Mouse (Mus musculus) hindbrain, embryonic 15.5 days (tissue): Measurements from ENCODE around the gene Stard8. TPM values are rescaled to one million over a fixed set of nuclear protein-coding genes. Genes with fewer than 3 reads are reported as not detected.

Source experiments
- ATAC-seq: fragments of 200-750 bp; cut with Nextera tagmentation; 2 replicates; pipeline ENCODE4 v1.8.0; 2017; ENCODE audit warnings: low read depth, moderate number of reproducible peaks, moderate TSS enrichment; ENCODE audit not compliant: low FRiP score
- H3K27ac ChIP-seq: fragments of 300-500 bp; sonication (generic); replicated peaks from 2 replicates; pipeline ENCODE4 v1.5.1; 2015; ENCODE audit warnings: mild to moderate bottlenecking, inconsistent platforms
- H3K27me3 ChIP-seq: fragments of 300-500 bp; sonication (generic); 2 replicates; pipeline ENCODE4 v1.6.1; 2015; ENCODE audit warnings: control low read depth, inconsistent platforms
- H3K36me3 ChIP-seq: fragments of 300-500 bp; sonication (generic); 2 replicates; pipeline ENCODE4 v1.6.1; 2015; ENCODE audit warnings: control low read depth, inconsistent platforms
- H3K4me1 ChIP-seq: fragments of 300-500 bp; sonication (generic); replicated peaks from 2 replicates; pipeline ENCODE4 v1.6.1; 2015; ENCODE audit warnings: control low read depth, inconsistent platforms
- H3K4me2 ChIP-seq: fragments of 300-500 bp; sonication (generic); 2 replicates; pipeline ENCODE4 v1.6.1; 2015; ENCODE audit warnings: moderate library complexity, mild to moderate bottlenecking, inconsistent platforms
- H3K4me3 ChIP-seq: fragments of 300-500 bp; sonication (generic); 2 replicates; pipeline ENCODE4 v1.5.1; 2015; ENCODE audit warnings: mild to moderate bottlenecking, inconsistent platforms
- H3K9ac ChIP-seq: fragments of 300-500 bp; sonication (generic); 2 replicates; pipeline ENCODE4 v1.6.1; 2015; ENCODE audit warnings: inconsistent platforms
- H3K9me3 ChIP-seq: fragments of 300-500 bp; sonication (generic); 2 replicates; pipeline ENCODE4 v1.6.1; 2016; ENCODE audit warnings: control low read depth, inconsistent platforms
- WGBS: fragments of 180-500 bp; shearing (Covaris S2); methylation state at CpG from one replicate; pipeline ENCODE4 v1.1.7; 2015; 5-methylcytosine and 5-hydroxymethylcytosine counted together
- polyA plus RNA-seq: library from polyadenylated mRNA; unstranded; fragments of >200 nt; fragmentation: Nextera tagmentation; extraction: Ambion mirVana; gene quantifications from 2 replicates; pipeline ENCODE4 v1.2.1, GENCODE M21; 2015

The Stard8 gene
- polyA plus RNA-seq, 1 experiment from 2014 or later, result 5.8 TPM

GRCm38 (mm10) chrX:99048111-99048510, 45.1 kb downstream of the Stard8 start:
- no peak for ATAC-seq
- H3K36me3 ChIP-seq, result no peaks in the 10 kb centered on the region
- 64% methylated on average over 4 of the region's 4 CpGs for WGBS

GRCm38 (mm10) chrX:99049247-99049646, 46.2 kb downstream of the Stard8 start:
- no peak overlapping the region for H3K4me3 ChIP-seq
- no peak for ATAC-seq
- H3K9ac ChIP-seq, result no peak overlapping the region
- peaks cover 1% of the 10 kb centered on the region; the same call in 1 of the 2 replicates for H3K27me3 ChIP-seq
- H3K9me3 ChIP-seq, result no peaks in the 10 kb centered on the region
- H3K4me2 ChIP-seq, result no peak overlapping the region
- H3K27ac ChIP-seq, result no peak overlapping the region
- H3K36me3 ChIP-seq, result no peaks in the 10 kb centered on the region
- H3K4me1 ChIP-seq, result no peaks in the 10 kb centered on the region
- 61% methylated on average over 5 of the region's 5 CpGs for WGBS

More at GRCm38 (mm10) chrX:99048111-99048510, 45.1 kb downstream of the Stard8 start:
- Histone ChIP-seq H3K9ac (no peak overlapping the region), H3K4me3 (no peak overlapping the region), H3K4me2 (no peak overlapping the region), H3K27me3 (peaks cover 13% of the 10 kb centered on the region), H3K4me1 (no peaks in the 10 kb centered on the region), H3K27ac (no peak overlapping the region), H3K9me3 (no peaks in the 10 kb centered on the region)

GRCm38 (mm10) chrX:99050736-99051481, 47.9 kb downstream of the Stard8 start:
- Histone ChIP-seq H3K4me1 (no peaks in the 10 kb centered on the region), H3K4me2 (no peak overlapping the region), H3K36me3 (no peaks in the 10 kb centered on the region), H3K9me3 (no peaks in the 10 kb centered on the region), H3K27ac (no peak overlapping the region), H3K4me3 (no peak overlapping the region), H3K27me3 (no peaks in the 10 kb centered on the region), H3K9ac (no peak overlapping the region)
- no peak for ATAC-seq
- WGBS, result 75% methylated on average over 10 of the region's 10 CpGs

GRCm38 (mm10) chrX:99052255-99052654, 49.2 kb downstream of the Stard8 start:
- 88% methylated on average over 7 of the region's 7 CpGs for WGBS

GRCm38 (mm10) chrX:99054512-99054911, 51.5 kb downstream of the Stard8 start:
- Histone ChIP-seq H3K36me3 (no peaks in the 10 kb centered on the region), H3K9me3 (no peaks in the 10 kb centered on the region), H3K27me3 (no peaks in the 10 kb centered on the region), H3K4me1 (no peaks in the 10 kb centered on the region), H3K9ac (no peak overlapping the region), H3K4me3 (no peak overlapping the region), H3K27ac (no peak overlapping the region), H3K4me2 (no peak overlapping the region)
- WGBS, result 79% methylated on average over 7 of the region's 7 CpGs
- ATAC-seq, result no peak

More at GRCm38 (mm10) chrX:99052255-99052654, 49.2 kb downstream of the Stard8 start:
- H3K4me2 ChIP-seq, result no peak overlapping the region
- no peaks in the 10 kb centered on the region for H3K36me3 ChIP-seq
- H3K27me3 ChIP-seq, result no peaks in the 10 kb centered on the region
- H3K9me3 ChIP-seq, result no peaks in the 10 kb centered on the region
- ATAC-seq, result no peak
- no peak overlapping the region for H3K9ac ChIP-seq
- H3K27ac ChIP-seq, result no peak overlapping the region
- no peak overlapping the region for H3K4me3 ChIP-seq
- no peaks in the 10 kb centered on the region for H3K4me1 ChIP-seq

- Histone ChIP-seq H3K27me3 (no peaks in the 10 kb centered on the region), H3K4me1 (no peaks in the 10 kb centered on the region), H3K9me3 (no peaks in the 10 kb centered on the region), H3K36me3 (no peaks in the 10 kb centered on the region), H3K4me3 (no peak overlapping the region), H3K27ac (no peak overlapping the region), H3K9ac (no peak overlapping the region), H3K4me2 (no peak overlapping the region)
- 72% methylated on average over 6 of the region's 6 CpGs for WGBS
- no peak for ATAC-seq
These were observed 54.9 kb downstream of the Stard8 start for GRCm38 (mm10) chrX:99057772-99058440.

GRCm38 (mm10) chrX:99059119-99059518, 56.1 kb downstream of the Stard8 start:
- H3K36me3 ChIP-seq, result no peaks in the 10 kb centered on the region
- H3K4me2 ChIP-seq, result no peak overlapping the region
- no peak overlapping the region for H3K9ac ChIP-seq
- 57% methylated on average over 4 of the region's 4 CpGs for WGBS
- no peaks in the 10 kb centered on the region for H3K27me3 ChIP-seq
- no peaks in the 10 kb centered on the region for H3K9me3 ChIP-seq
- H3K27ac ChIP-seq, result no peak overlapping the region
- no peaks in the 10 kb centered on the region for H3K4me1 ChIP-seq
- H3K4me3 ChIP-seq, result no peak overlapping the region
- no peak for ATAC-seq

- ATAC-seq, result no peak
- no peak overlapping the region for H3K27ac ChIP-seq
- H3K4me3 ChIP-seq, result no peak overlapping the region
- H3K9ac ChIP-seq, result no peak overlapping the region
- H3K4me2 ChIP-seq, result no peak overlapping the region
- no peaks in the 10 kb centered on the region for H3K27me3 ChIP-seq
- no peaks in the 10 kb centered on the region for H3K4me1 ChIP-seq
- H3K9me3 ChIP-seq, result no peaks in the 10 kb centered on the region
- no peaks in the 10 kb centered on the region for H3K36me3 ChIP-seq
- WGBS, result 93% methylated on average over 9 of the region's 9 CpGs
These were observed 62.5 kb downstream of the Stard8 start for GRCm38 (mm10) chrX:99065582-99065981.

GRCm38 (mm10) chrX:99066550-99066949, 63.5 kb downstream of the Stard8 start:
- WGBS, result 88% methylated on average over 9 of the region's 9 CpGs
- Histone ChIP-seq H3K27ac (no peak overlapping the region), H3K9me3 (no peaks in the 10 kb centered on the region), H3K9ac (no peak overlapping the region), H3K36me3 (no peaks in the 10 kb centered on the region), H3K4me3 (no peak overlapping the region), H3K4me2 (no peak overlapping the region), H3K27me3 (no peaks in the 10 kb centered on the region), H3K4me1 (no peaks in the 10 kb centered on the region)
- no peak for ATAC-seq

GRCm38 (mm10) chrX:99067232-99067631, 64.2 kb downstream of the Stard8 start:
- H3K9me3 ChIP-seq, result no peaks in the 10 kb centered on the region
- no peak for ATAC-seq
- 84% methylated on average over 7 of the region's 7 CpGs for WGBS
- H3K27ac ChIP-seq, result no peak overlapping the region
- no peaks in the 10 kb centered on the region for H3K27me3 ChIP-seq
- no peak overlapping the region for H3K9ac ChIP-seq
- no peak overlapping the region for H3K4me2 ChIP-seq
- no peaks in the 10 kb centered on the region for H3K4me1 ChIP-seq
- H3K36me3 ChIP-seq, result no peaks in the 10 kb centered on the region
- no peak overlapping the region for H3K4me3 ChIP-seq

- Histone ChIP-seq H3K4me3 (no peak overlapping the region), H3K27me3 (no peaks in the 10 kb centered on the region), H3K4me1 (no peaks in the 10 kb centered on the region), H3K36me3 (no peaks in the 10 kb centered on the region), H3K27ac (no peak overlapping the region), H3K9me3 (no peaks in the 10 kb centered on the region), H3K9ac (no peak overlapping the region), H3K4me2 (no peak overlapping the region)
- 78% methylated on average over 9 of the region's 9 CpGs for WGBS
- no peak for ATAC-seq
These were observed 64.7 kb downstream of the Stard8 start for GRCm38 (mm10) chrX:99067671-99068151.

- WGBS, result 96% methylated on average over 7 of the region's 7 CpGs
- no peak overlapping the region for H3K4me3 ChIP-seq
- no peaks in the 10 kb centered on the region for H3K4me1 ChIP-seq
- no peaks in the 10 kb centered on the region for H3K36me3 ChIP-seq
- H3K27ac ChIP-seq, result no peak overlapping the region
- ATAC-seq, result no peak
- no peaks in the 10 kb centered on the region for H3K9me3 ChIP-seq
- H3K4me2 ChIP-seq, result no peak overlapping the region
- H3K9ac ChIP-seq, result no peak overlapping the region
- H3K27me3 ChIP-seq, result no peaks in the 10 kb centered on the region
These were observed 68.1 kb downstream of the Stard8 start for GRCm38 (mm10) chrX:99071188-99071587.
